Mouse (Mus musculus): ENCODE data around the gene Ubald1. TPM values are rescaled to one million over a fixed set of nuclear protein-coding genes. Genes with fewer than 3 reads are reported as not detected.

Gene Ubald1
- total and polyA plus RNA-seq, 3 experiments, result 9.6 to 53.7 (median 11.6) TPM

DNA sequence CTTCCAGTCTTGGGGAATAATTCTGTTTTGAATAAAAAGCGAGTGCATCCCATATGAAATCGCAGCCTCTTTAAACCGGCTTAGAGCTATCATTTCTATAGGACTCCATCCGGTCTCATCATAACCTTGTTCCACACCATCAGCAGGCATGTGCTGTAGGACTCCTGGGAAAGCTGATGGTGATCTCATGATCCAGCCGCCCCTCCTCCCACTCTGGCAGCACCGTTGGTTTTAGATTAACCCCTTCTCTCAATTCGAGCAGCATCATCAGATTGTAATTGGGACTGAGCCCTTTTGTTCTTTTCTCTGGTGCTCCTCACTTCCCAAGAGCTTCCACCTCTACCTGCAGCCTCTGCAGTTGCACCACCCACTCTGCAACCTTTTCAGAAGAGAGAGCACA lies 21.1 kb upstream of the Ubald1 start:
- DNase-seq (ENCODE audit: extremely low read depth), result no peak
- H3K27me3 ChIP-seq (replicated peaks), result no peaks in the 10 kb centered on the region
- no peak overlapping the region for H3K4me3 ChIP-seq (replicated peaks in 1 of 3; ENCODE audit: low read depth in 2 of 3, low read length in 2 of 3, poor library complexity in 1 of 3)
- no peaks in the 10 kb centered on the region for H3K79me2 ChIP-seq (replicated peaks; ENCODE audit: control insufficient read depth, extremely low read depth, insufficient read depth, poor library complexity, severe bottlenecking)
- H3K4me2 ChIP-seq (ENCODE audit: insufficient read depth, low read depth, poor library complexity, severe bottlenecking), result no peak overlapping the region
- TF ChIP-seq SMC3 (IDR thresholded peaks at IDR 0.05; ENCODE audit: low read depth, low read length) (no peak), MEF2A (IDR thresholded peaks at IDR 0.05; ENCODE audit: borderline replicate concordance, low read depth, low read length) (no peak), BHLHE40 (IDR thresholded peaks at IDR 0.05; ENCODE audit: low read depth, low read length) (no peak), RAD21 (IDR thresholded peaks at IDR 0.05; ENCODE audit: low read depth, low read length) (no peak), SIN3A (IDR thresholded peaks at IDR 0.05; ENCODE audit: low read length) (no peak), EP300 (IDR thresholded peaks at IDR 0.05; ENCODE audit: low read length) (no peak)
- H3K9me3 ChIP-seq (replicated peaks; ENCODE audit: low read length), result no peaks in the 10 kb centered on the region
- H3K9ac ChIP-seq (ENCODE audit: insufficient read depth, low read depth), result no peak overlapping the region
- in situ Hi-C loops (cut with MboI; ENCODE audit: low pct_ligation_motif_present, low pct_unique_long_range_greater_than_20kb, low sequenced_read_pairs), result no loop called here
- H3K27ac ChIP-seq (ENCODE audit: insufficient read depth, low read depth), result no peak overlapping the region
- H3K4me1 ChIP-seq (ENCODE audit: control insufficient read depth in 1 of 2, insufficient read depth in 2 of 2), result peaks cover 8 to 22% of the 10 kb centered on the region in 2 experiments
- dilution Hi-C loops (cut with MboI; ENCODE audit: extremely low pct_ligation_motif_present, extremely low pct_unique_long_range_greater_than_20kb, low sequenced_read_pairs), result no loop called here
- H3K36me3 ChIP-seq (replicated peaks in 1 of 2; ENCODE audit: control insufficient read depth in 1 of 2, insufficient read depth in 1 of 2, low read length in 1 of 2), result peaks cover 0 to 2% of the 10 kb centered on the region in 2 experiments

DNA sequence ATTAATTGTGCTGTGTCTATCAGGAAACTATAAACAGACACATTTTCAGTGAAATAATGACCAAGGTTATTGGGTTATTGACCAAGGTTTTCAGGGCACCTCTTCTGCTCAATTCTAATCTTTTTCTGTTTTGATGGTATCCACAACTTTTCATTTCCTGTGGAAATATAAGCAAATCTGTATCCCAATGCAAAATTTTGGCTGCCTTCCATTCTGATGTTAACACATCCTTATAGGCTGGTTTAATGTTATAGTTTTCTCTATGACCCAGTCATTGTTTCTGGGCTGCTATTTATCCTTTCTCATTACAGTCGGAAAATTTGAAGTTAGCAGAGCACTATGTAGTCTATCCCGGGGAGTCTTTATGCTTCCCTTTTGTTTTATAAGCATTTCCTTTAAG lies 19.6 kb upstream of the Ubald1 start:
- no peak overlapping the region for H3K4me3 ChIP-seq (replicated peaks in 1 of 3; ENCODE audit: low read depth in 2 of 3, low read length in 2 of 3, poor library complexity in 1 of 3)
- peaks cover 0 to 2% of the 10 kb centered on the region in 2 experiments for H3K36me3 ChIP-seq (replicated peaks in 1 of 2; ENCODE audit: control insufficient read depth in 1 of 2, insufficient read depth in 1 of 2, low read length in 1 of 2)
- H3K9ac ChIP-seq (ENCODE audit: insufficient read depth, low read depth), result no peak overlapping the region
- TF ChIP-seq NELFE (IDR thresholded peaks at IDR 0.05; ENCODE audit: low read depth, low read length), result no peak
- TF ChIP-seq KAT2A (IDR thresholded peaks at IDR 0.05; ENCODE audit: insufficient replicate concordance, low read length), result no peak
- TF ChIP-seq MXI1 (IDR thresholded peaks at IDR 0.05; ENCODE audit: low read depth, low read length), result no peak
- no peak for TF ChIP-seq SMC3 (IDR thresholded peaks at IDR 0.05; ENCODE audit: low read depth, low read length)
- no peak for TF ChIP-seq MEF2A (IDR thresholded peaks at IDR 0.05; ENCODE audit: borderline replicate concordance, low read depth, low read length)
- H3K4me2 ChIP-seq (ENCODE audit: insufficient read depth, low read depth, poor library complexity, severe bottlenecking), result no peak overlapping the region
- no peaks in the 10 kb centered on the region for H3K27me3 ChIP-seq (replicated peaks)
- no peak overlapping the region for H3K27ac ChIP-seq (ENCODE audit: insufficient read depth, low read depth)
- dilution Hi-C loops (cut with MboI; ENCODE audit: extremely low pct_ligation_motif_present, extremely low pct_unique_long_range_greater_than_20kb, low sequenced_read_pairs) (no loop called here), in situ Hi-C loops (cut with MboI; ENCODE audit: low pct_ligation_motif_present, low pct_unique_long_range_greater_than_20kb, low sequenced_read_pairs) (no loop called here)
- H3K79me2 ChIP-seq (replicated peaks; ENCODE audit: control insufficient read depth, extremely low read depth, insufficient read depth, poor library complexity, severe bottlenecking), result no peaks in the 10 kb centered on the region
- DNase-seq (ENCODE audit: extremely low read depth), result no peak
- H3K4me1 ChIP-seq (ENCODE audit: control insufficient read depth in 1 of 2, insufficient read depth in 2 of 2), result peaks cover 8 to 22% of the 10 kb centered on the region in 2 experiments
- H3K9me3 ChIP-seq (replicated peaks; ENCODE audit: low read length), result no peaks in the 10 kb centered on the region

DNA sequence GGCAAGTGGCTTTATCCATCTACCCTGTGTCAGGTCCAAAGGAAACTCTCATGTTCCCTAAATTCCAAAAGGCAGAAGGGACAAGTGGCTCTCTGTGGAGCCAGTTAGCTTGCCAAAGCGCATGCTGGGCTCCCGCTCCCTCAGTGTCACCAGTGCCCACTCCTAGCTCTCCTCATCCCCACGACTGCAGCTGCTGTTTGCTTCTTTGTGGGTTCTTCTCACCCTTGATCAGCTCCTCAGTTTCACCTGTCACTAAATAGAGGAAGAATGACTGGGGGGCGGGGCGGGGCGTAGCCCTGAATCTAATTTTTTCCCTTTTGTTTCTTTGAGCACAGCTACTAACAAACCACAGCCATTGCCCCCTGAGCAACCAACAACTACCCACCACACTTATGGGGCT lies 18.8 kb upstream of the Ubald1 start:
- dilution Hi-C loops (cut with MboI; ENCODE audit: extremely low pct_ligation_motif_present, extremely low pct_unique_long_range_greater_than_20kb, low sequenced_read_pairs) (no loop called here), in situ Hi-C loops (cut with MboI; ENCODE audit: low pct_ligation_motif_present, low pct_unique_long_range_greater_than_20kb, low sequenced_read_pairs) (no loop called here)
- TF ChIP-seq NRF1 (IDR thresholded peaks at IDR 0.05; ENCODE audit: low read depth, low read length), result no peak
- TF ChIP-seq ZKSCAN1 (IDR thresholded peaks at IDR 0.05; ENCODE audit: borderline replicate concordance, low read depth, low read length), result no peak
- TF ChIP-seq ZC3H11A (IDR thresholded peaks at IDR 0.05; ENCODE audit: low read depth, low read length), result no peak
- TF ChIP-seq UBTF (IDR thresholded peaks at IDR 0.05; ENCODE audit: low read depth, low read length), result no peak
- no peak for TF ChIP-seq CHD1 (IDR thresholded peaks at IDR 0.05; ENCODE audit: low read depth, low read length)
- no peak for TF ChIP-seq GABPA (IDR thresholded peaks at IDR 0.05; ENCODE audit: insufficient replicate concordance, low read depth, low read length)
- TF ChIP-seq KAT2A (IDR thresholded peaks at IDR 0.05; ENCODE audit: insufficient replicate concordance, low read length), result no peak
- TF ChIP-seq PAX5 (IDR thresholded peaks at IDR 0.05; ENCODE audit: low read length), result no peak
- TF ChIP-seq CTCF (conservative IDR thresholded peaks at IDR 0.05 in 1 of 2, IDR thresholded peaks at IDR 0.05 in 1 of 2; ENCODE audit: low read depth in 2 of 2, low read length in 2 of 2), result no peak
- no peak for TF ChIP-seq MYC (IDR thresholded peaks at IDR 0.05; ENCODE audit: low read depth, low read length)
- no peak for TF ChIP-seq JUND (conservative IDR thresholded peaks at IDR 0.05; ENCODE audit: low read depth, low read length)
- no peak for TF ChIP-seq MEF2A (IDR thresholded peaks at IDR 0.05; ENCODE audit: borderline replicate concordance, low read depth, low read length)
- TF ChIP-seq RAD21 (IDR thresholded peaks at IDR 0.05; ENCODE audit: low read depth, low read length), result no peak
- TF ChIP-seq RCOR1 (conservative IDR thresholded peaks at IDR 0.05; ENCODE audit: low read depth, low read length), result no peak
- no peak for TF ChIP-seq SMC3 (IDR thresholded peaks at IDR 0.05; ENCODE audit: low read depth, low read length)
- no peak for TF ChIP-seq USF1 (IDR thresholded peaks at IDR 0.05; ENCODE audit: low read depth, low read length)
- Histone ChIP-seq H3K27ac (ENCODE audit: insufficient read depth, low read depth) (no peak overlapping the region), H3K4me2 (ENCODE audit: insufficient read depth, low read depth, poor library complexity, severe bottlenecking) (no peak overlapping the region), H3K27me3 (replicated peaks) (no peaks in the 10 kb centered on the region), H3K4me1 (ENCODE audit: control insufficient read depth in 1 of 2, insufficient read depth in 2 of 2) (peaks cover 8 to 28% of the 10 kb centered on the region in 2 experiments), H3K79me2 (replicated peaks; ENCODE audit: control insufficient read depth, extremely low read depth, insufficient read depth, poor library complexity, severe bottlenecking) (no peaks in the 10 kb centered on the region), H3K4me3 (replicated peaks in 1 of 3; ENCODE audit: low read depth in 2 of 3, low read length in 2 of 3, poor library complexity in 1 of 3) (no peak overlapping the region), H3K9me3 (replicated peaks; ENCODE audit: low read length) (no peaks in the 10 kb centered on the region), H3K9ac (ENCODE audit: insufficient read depth, low read depth) (no peak overlapping the region), H3K36me3 (replicated peaks in 1 of 2; ENCODE audit: control insufficient read depth in 1 of 2, insufficient read depth in 1 of 2, low read length in 1 of 2) (peaks cover 0 to 3% of the 10 kb centered on the region in 2 experiments)
- DNase-seq (ENCODE audit: extremely low read depth), result peak; percentile 51
